Mouse (Mus musculus) adrenal gland, postnatal 25 days (tissue): ENCODE results near the gene Ptms. TPM values are rescaled to one million over a fixed set of nuclear protein-coding genes. Genes with fewer than 3 reads are reported as not detected.

Experiments used
- DNase-seq: peaks from one replicate; pipeline ENCODE4 v3.0.0; 2021; ENCODE audit warnings: mixed read lengths
- long read RNA-seq: library from polyadenylated mRNA; stranded (forward); transcript quantifications from one replicate; pipeline ENCODE4 v2.0.0, GENCODE M21; 2021
- total RNA-seq: library from RNA; stranded (reverse); gene quantifications from 2 replicates; pipeline ENCODE4 v1.2.3, GENCODE M21; 2021

The Ptms gene
- 790 and 858 TPM in 2 replicates for total RNA-seq
- long read RNA-seq, transcript Ptms-203 (4 exons, 629 nt), result minor isoform, 36 of 198 reads
- long read RNA-seq, transcript Ptms-201 (5 exons, 1,149 nt), result major isoform, 99 of 198 reads
- long read RNA-seq, partial matches to known transcripts, result 54 of 198 reads
- long read RNA-seq, other reads (novel, unspliced or antisense), result 9 of 198 reads

DNA sequence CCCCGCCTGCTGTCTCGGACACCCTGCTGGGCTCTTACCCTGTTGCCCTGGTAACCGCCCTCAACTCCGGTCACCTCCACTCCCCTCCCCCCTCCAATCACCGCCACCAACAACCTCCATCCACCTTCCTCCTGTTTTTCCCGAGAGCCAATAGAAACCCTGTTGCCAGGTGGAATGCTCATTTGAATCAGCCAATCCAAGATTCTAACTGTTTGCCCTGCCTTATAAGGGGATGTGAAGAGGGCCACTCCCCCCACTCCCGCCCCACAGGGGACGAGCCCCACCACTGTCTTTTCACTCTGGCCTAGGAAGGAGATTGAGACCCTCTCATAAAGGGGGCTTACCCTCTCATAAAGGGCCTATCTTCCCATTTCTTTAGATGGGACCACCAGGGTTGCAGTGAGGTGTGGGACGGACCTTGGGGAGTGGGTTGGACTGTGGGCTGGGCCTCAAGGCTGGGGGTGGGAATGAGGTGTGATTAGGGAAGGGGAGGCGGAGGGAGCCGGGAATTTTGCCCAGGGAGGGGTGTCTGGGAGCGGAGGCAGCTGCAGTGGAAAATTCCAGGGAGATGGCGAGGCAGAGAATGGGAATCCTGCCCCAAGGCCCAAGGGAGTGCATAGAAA, at the start of gene Ptms:
Gene Ptms (minus strand): TSS at position 409 of the 623 bp plus-strand sequence.
- peak; percentile 92 for DNase-seq

DNA sequence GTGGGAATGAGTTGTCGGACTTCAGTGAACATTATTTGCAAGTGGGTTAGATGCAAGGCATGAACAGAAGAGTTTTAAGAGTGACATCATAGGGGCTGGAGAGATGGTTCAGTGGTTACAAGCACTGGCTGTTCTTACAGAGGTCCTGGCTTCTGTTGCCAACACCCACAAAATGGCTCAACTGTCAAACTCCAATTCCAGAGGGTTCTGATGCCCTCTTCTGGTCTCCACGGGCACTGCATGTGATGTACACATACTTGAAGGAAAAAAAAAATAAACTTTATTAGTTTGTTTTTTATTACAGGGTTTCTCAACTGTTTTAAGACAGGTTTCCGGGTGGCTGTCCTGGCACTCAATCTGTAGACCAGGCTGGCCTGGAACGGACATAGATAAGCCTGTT, 47.9 kb upstream of the Ptms start:
- peak; percentile 46 for DNase-seq

DNA sequence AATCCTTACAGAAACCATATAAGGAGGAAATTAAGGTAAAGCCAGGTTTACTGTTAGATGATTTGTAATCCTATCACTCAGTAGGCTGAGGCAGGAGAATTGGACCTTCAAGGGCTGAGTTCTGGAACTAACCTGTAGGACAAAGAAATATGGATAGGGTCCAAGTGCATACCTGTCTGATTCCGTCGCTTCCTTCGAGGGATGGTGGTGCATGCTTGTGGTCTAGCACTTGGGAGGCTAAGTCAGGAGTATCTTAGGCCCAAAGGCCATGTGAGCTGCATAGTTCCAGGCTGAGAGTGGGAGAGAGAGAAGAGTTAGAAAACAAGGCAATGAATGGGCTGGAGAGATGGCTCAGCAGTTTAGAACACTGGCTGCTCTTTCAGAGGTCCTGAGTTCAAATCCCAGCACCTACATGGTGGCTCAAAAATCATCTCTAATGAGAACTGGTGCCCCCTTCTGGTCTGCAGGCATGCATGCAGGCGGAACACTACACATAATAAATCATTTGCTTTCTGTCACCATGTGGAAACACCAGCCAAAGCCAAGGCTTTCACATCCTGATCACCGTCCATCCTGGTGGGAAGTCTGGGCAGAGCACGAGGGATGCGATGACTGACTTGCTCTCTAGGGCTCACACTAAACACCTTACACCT, 46.7 kb upstream of the Ptms start:
- no peak for DNase-seq

- no peak for DNase-seq
Measured at GRCm38 (mm10) chr6:124965747-124966146, 45.8 kb upstream of the Ptms start.

DNA sequence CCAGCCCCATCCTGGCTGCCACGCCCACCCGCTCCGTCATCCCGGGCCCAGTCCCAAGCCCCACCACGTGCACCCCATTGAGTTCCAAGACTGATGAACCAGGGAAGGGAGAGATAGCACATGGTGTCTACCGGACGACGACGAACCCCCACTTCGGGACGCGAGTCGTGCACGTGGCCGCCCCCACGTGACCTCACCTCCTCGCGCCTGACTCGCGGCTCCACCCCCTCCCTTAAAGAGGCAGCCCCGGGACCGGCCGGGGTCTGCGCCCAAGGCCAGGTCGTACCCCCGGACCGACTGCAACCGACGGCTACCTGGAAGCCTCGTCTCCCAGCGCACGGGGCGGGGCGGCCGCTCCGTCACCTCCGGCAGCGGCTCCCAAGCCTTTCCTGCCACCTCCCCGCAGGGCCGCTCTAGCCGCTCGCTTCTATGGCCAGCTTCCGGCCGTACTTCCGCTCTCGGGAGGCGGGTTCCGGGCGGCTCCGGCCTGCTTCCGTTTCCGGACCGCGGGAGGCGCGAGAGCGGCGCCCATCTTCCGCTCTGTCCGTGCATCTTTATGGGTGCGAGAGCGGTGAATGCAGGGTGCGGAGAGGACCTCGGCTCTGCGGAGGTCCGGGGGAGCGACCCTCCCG, 45.3 kb upstream of the Ptms start, which contains the start of gene Cops7a:
Gene Cops7a (minus strand): TSS at position 451 of the 632 bp plus-strand sequence.
- DNase-seq, result peak; percentile 97

DNA sequence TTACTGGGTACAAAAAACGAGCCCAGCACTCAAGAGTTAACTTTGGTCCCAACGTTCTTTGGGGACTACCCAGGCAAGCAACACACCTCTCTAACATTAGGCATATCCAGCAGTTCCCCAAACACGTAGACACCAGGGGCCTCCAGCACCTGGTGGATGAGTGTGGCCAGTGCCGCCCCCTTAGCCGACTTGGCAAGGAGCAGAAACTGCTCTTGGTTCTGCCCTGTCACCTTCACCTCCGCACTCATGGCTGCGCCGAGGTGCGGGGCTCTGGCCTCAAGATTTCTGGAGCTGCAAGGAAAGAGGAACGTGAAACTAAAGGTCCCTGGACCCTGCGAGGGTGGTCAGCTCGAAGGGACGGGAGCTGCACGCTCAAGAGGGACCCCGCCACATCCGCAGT, 44.7 kb upstream of the Ptms start:
- DNase-seq, result no peak

GRCm38 (mm10) chr6:124961021-124961420, 41.1 kb upstream of the Ptms start:
- DNase-seq, result peak; percentile 31

GRCm38 (mm10) chr6:124959960-124960359, 40.1 kb upstream of the Ptms start:
- DNase-seq, result no peak

DNA sequence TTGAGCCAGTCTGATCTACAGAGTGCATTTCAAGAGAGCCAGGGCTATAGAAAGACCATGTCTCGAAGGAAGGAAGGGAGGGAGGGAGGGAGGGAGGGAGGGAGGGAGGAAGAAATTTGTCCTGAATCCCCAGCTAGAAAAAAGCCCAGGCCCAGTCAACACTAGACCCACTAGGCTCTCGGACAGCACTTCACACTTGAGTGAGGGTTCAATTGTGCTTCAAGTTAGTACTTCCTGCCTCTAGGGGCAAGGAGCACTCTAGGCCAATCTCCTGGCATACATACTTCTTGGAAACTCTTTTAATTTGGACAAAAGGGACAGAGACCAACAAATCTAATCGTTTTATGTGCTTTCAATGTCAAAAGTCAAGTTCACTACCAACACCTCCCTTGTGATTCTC, 38.2 kb upstream of the Ptms start:
- no peak for DNase-seq

GRCm38 (mm10) chr6:124955212-124955611, 35.3 kb upstream of the Ptms start:
- no peak for DNase-seq

- no peak for DNase-seq
Measured at GRCm38 (mm10) chr6:124953991-124954715, 34.2 kb upstream of the Ptms start.

- DNase-seq, result no peak
Measured at GRCm38 (mm10) chr6:124943526-124943925, 23.6 kb upstream of the Ptms start.

- DNase-seq, result no peak
Measured at GRCm38 (mm10) chr6:124941679-124942078, 21.8 kb upstream of the Ptms start.

GRCm38 (mm10) chr6:124938554-124938953, 18.7 kb upstream of the Ptms start:
- DNase-seq, result no peak

- DNase-seq, result no peak
Measured at GRCm38 (mm10) chr6:124937493-124937892, 17.6 kb upstream of the Ptms start.

GRCm38 (mm10) chr6:124936681-124937080, 16.8 kb upstream of the Ptms start:
- DNase-seq, result no peak

DNA sequence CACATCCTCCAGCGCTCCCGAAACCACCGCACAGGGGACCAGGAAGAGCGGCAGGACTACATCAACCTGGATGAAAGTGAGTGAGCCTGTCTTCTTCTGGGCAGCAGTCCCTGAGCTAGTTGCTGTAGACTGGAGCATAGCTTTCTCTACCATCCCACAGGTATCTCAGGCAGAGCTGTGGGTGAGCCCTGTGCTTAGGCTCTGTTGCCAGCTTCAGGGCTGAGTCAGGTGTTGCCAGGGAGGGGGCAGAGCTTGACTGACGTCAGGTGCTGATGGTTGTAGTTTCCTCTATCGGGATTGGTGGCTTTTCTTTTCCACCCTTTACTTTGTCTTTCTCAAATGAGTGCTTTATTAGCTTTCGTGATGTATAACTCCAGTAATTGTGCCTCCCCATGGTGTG, 14.8 kb upstream of the Ptms start:
- no peak for DNase-seq

DNA sequence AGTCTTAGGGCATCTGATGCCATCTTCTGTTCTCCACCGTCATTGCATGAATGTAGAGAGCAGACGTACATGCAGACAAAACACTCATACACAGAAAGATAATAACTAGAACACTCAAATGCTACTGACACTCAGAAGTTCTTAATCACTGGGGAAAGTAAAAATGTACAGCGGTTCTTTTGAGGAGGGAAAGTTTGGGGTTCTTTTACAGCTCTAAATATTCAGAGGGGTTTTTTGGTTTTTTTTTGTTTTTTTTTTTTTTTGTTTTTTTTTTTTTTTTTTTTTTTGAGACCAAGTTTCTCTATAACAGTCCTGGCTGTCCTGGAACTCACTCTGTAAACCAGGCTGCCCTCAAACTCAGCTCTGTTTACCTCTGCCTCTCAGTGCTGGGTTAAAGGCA, 13.2 kb upstream of the Ptms start:
- DNase-seq, result no peak

GRCm38 (mm10) chr6:124932314-124932695, 12.4 kb upstream of the Ptms start:
- no peak for DNase-seq

GRCm38 (mm10) chr6:124931525-124932313, 11.8 kb upstream of the Ptms start:
- no peak for DNase-seq

- DNase-seq, result peak; percentile 99
Measured at GRCm38 (mm10) chr6:124930754-124931524, 11.0 kb upstream of the Ptms start, which contains the start of gene Mlf2. Mlf2 (plus strand) TSS chr6:124931386.
